Mouse (Mus musculus): Measurements from ENCODE around the gene Sh2d1b2. TPM values are rescaled to one million over a fixed set of nuclear protein-coding genes. Genes with fewer than 3 reads are reported as not detected.
"Not testable (repeated sequence)": the region's sequence is repeated elsewhere in the genome, so short reads cannot be mapped to it uniquely, and the experiment has no call there.

The Sh2d1b2 gene
- not detected in 2 replicates for polyA plus RNA-seq (2015; fragmentation: Nextera tagmentation; extraction: Ambion mirVana)

- H3K36me3 ChIP-seq; H3K9ac ChIP-seq; H3K27me3 ChIP-seq (replicated peaks); H3K9me3 ChIP-seq; H3K4me1 ChIP-seq; H3K27ac ChIP-seq (replicated peaks); H3K4me3 ChIP-seq; H3K4me2 ChIP-seq; ATAC-seq (ENCODE audit: extremely low read depth, insufficient number of reproducible peaks, low FRiP score, low TSS enrichment): not testable (repeated sequence)
- 46% methylated on average over 6 of the region's 6 CpGs for WGBS
Measured at GRCm38 (mm10) chr1:170232688-170233087, at the start of gene Sh2d1b2. TSS of gene Sh2d1b2 (plus strand) at chr1:170232749.

- Histone ChIP-seq H3K27ac (replicated peaks) (no peak overlapping the region), H3K9ac (no peak overlapping the region), H3K4me2 (no peak overlapping the region), H3K9me3 (no peaks in the 10 kb centered on the region), H3K36me3 (no peaks in the 10 kb centered on the region), H3K4me3 (no peak overlapping the region), H3K27me3 (replicated peaks) (no peaks in the 10 kb centered on the region), H3K4me1 (peaks cover 4% of the 10 kb centered on the region; the same call in 1 of the 2 replicates)
- no peak for ATAC-seq (ENCODE audit: extremely low read depth, insufficient number of reproducible peaks, low FRiP score, low TSS enrichment)
- 85% methylated on average over 3 of the region's 3 CpGs for WGBS
Measured at GRCm38 (mm10) chr1:170185137-170185536, 47.4 kb upstream of the Sh2d1b2 start.

- H3K27ac ChIP-seq (replicated peaks), result no peak overlapping the region
- H3K4me3 ChIP-seq, result no peak overlapping the region
- WGBS, result 58% methylated on average over 5 of the region's 5 CpGs
- H3K4me1 ChIP-seq, result peaks cover 9% of the 10 kb centered on the region; the same call in 1 of the 2 replicates
- peaks cover 5% of the 10 kb centered on the region; the same call in 1 of the 2 replicates for H3K36me3 ChIP-seq
- no peak for ATAC-seq (ENCODE audit: extremely low read depth, insufficient number of reproducible peaks, low FRiP score, low TSS enrichment)
- H3K9ac ChIP-seq, result no peak overlapping the region
- no peaks in the 10 kb centered on the region for H3K27me3 ChIP-seq (replicated peaks)
- H3K9me3 ChIP-seq, result no peaks in the 10 kb centered on the region
- H3K4me2 ChIP-seq, result no peak overlapping the region
Measured at GRCm38 (mm10) chr1:170186531-170186930, 46.0 kb upstream of the Sh2d1b2 start.

- Histone ChIP-seq H3K9me3 (no peaks in the 10 kb centered on the region), H3K4me1 (peaks cover 9% of the 10 kb centered on the region; the same call in 1 of the 2 replicates), H3K9ac (no peak overlapping the region), H3K27me3 (replicated peaks) (no peaks in the 10 kb centered on the region), H3K27ac (replicated peaks) (no peak overlapping the region), H3K36me3 (peaks cover 24% of the 10 kb centered on the region), H3K4me3 (no peak overlapping the region), H3K4me2 (no peak overlapping the region)
- ATAC-seq (ENCODE audit: extremely low read depth, insufficient number of reproducible peaks, low FRiP score, low TSS enrichment), result no peak
- 62% methylated on average over 11 of the region's 11 CpGs for WGBS
Measured at GRCm38 (mm10) chr1:170188601-170189000, 43.9 kb upstream of the Sh2d1b2 start.

GRCm38 (mm10) chr1:170190225-170190624 is 42.3 kb upstream of the Sh2d1b2 start:
- Histone ChIP-seq H3K9me3 (no peaks in the 10 kb centered on the region), H3K27ac (replicated peaks) (no peak overlapping the region), H3K4me3 (no peak overlapping the region), H3K4me1 (peaks cover 9% of the 10 kb centered on the region; the same call in 1 of the 2 replicates), H3K9ac (no peak overlapping the region), H3K27me3 (replicated peaks) (no peaks in the 10 kb centered on the region), H3K36me3 (peaks cover 40% of the 10 kb centered on the region), H3K4me2 (no peak overlapping the region)
- ATAC-seq (ENCODE audit: extremely low read depth, insufficient number of reproducible peaks, low FRiP score, low TSS enrichment), result no peak
- WGBS, result 40% methylated on average over 4 of the region's 4 CpGs

GRCm38 (mm10) chr1:170191925-170192324 is 40.6 kb upstream of the Sh2d1b2 start:
- WGBS, result 93% methylated on average over 1 of the region's 1 CpGs
- Histone ChIP-seq H3K4me2 (no peak overlapping the region), H3K27ac (replicated peaks) (no peak overlapping the region), H3K9me3 (no peaks in the 10 kb centered on the region), H3K36me3 (peaks cover 57% of the 10 kb centered on the region), H3K27me3 (replicated peaks) (no peaks in the 10 kb centered on the region), H3K4me3 (no peak overlapping the region), H3K4me1 (peaks cover 9% of the 10 kb centered on the region; the same call in 1 of the 2 replicates), H3K9ac (no peak overlapping the region)
- ATAC-seq (ENCODE audit: extremely low read depth, insufficient number of reproducible peaks, low FRiP score, low TSS enrichment), result no peak

- Histone ChIP-seq H3K9ac (no peak overlapping the region), H3K27me3 (replicated peaks) (no peaks in the 10 kb centered on the region), H3K4me1 (no peaks in the 10 kb centered on the region), H3K4me3 (no peak overlapping the region), H3K4me2 (no peak overlapping the region), H3K36me3 (peaks cover 96% of the 10 kb centered on the region), H3K27ac (replicated peaks) (no peak overlapping the region), H3K9me3 (no peaks in the 10 kb centered on the region)
- no peak for ATAC-seq (ENCODE audit: extremely low read depth, insufficient number of reproducible peaks, low FRiP score, low TSS enrichment)
- 90% methylated on average over 8 of the region's 8 CpGs for WGBS
Measured at GRCm38 (mm10) chr1:170196211-170196610, 36.3 kb upstream of the Sh2d1b2 start.

- H3K4me3 ChIP-seq, result no peak overlapping the region
- H3K27me3 ChIP-seq (replicated peaks), result no peaks in the 10 kb centered on the region
- H3K9me3 ChIP-seq, result no peaks in the 10 kb centered on the region
- H3K9ac ChIP-seq, result no peak overlapping the region
- no peak for ATAC-seq (ENCODE audit: extremely low read depth, insufficient number of reproducible peaks, low FRiP score, low TSS enrichment)
- WGBS, result 69% methylated on average over 3 of the region's 3 CpGs
- peaks cover 87% of the 10 kb centered on the region for H3K36me3 ChIP-seq
- H3K27ac ChIP-seq (replicated peaks), result no peak overlapping the region
- H3K4me2 ChIP-seq, result no peak overlapping the region
- no peaks in the 10 kb centered on the region for H3K4me1 ChIP-seq
Measured at GRCm38 (mm10) chr1:170200379-170200778, 32.2 kb upstream of the Sh2d1b2 start.

GRCm38 (mm10) chr1:170206395-170206794 is 26.2 kb upstream of the Sh2d1b2 start:
- Histone ChIP-seq H3K9ac (no peak overlapping the region), H3K4me1 (no peaks in the 10 kb centered on the region), H3K4me3 (no peak overlapping the region), H3K27me3 (replicated peaks) (no peaks in the 10 kb centered on the region), H3K4me2 (no peak overlapping the region), H3K27ac (replicated peaks) (no peak overlapping the region), H3K36me3 (peaks cover 87% of the 10 kb centered on the region), H3K9me3 (peaks cover 4% of the 10 kb centered on the region; the same call in 1 of the 2 replicates)
- 92% methylated on average over 6 of the region's 6 CpGs for WGBS
- no peak for ATAC-seq (ENCODE audit: extremely low read depth, insufficient number of reproducible peaks, low FRiP score, low TSS enrichment)

GRCm38 (mm10) chr1:170213181-170213879 is 19.2 kb upstream of the Sh2d1b2 start:
- no peaks in the 10 kb centered on the region for H3K9me3 ChIP-seq
- 85% methylated on average over 10 of the region's 10 CpGs for WGBS
- peaks cover 42% of the 10 kb centered on the region for H3K36me3 ChIP-seq
- no peak overlapping the region for H3K9ac ChIP-seq
- H3K4me3 ChIP-seq, result no peak overlapping the region
- H3K27ac ChIP-seq (replicated peaks), result no peak overlapping the region
- ATAC-seq (ENCODE audit: extremely low read depth, insufficient number of reproducible peaks, low FRiP score, low TSS enrichment), result no peak
- H3K4me1 ChIP-seq, result peaks cover 8% of the 10 kb centered on the region
- H3K4me2 ChIP-seq, result peak overlapping the region; percentile 16; the same call in 1 of the 2 replicates
- H3K27me3 ChIP-seq (replicated peaks), result peaks cover 14% of the 10 kb centered on the region

GRCm38 (mm10) chr1:170214383-170214756 is 18.2 kb upstream of the Sh2d1b2 start:
- peak overlapping the region; percentile 97 for H3K9ac ChIP-seq
- H3K27ac ChIP-seq (replicated peaks), result peak overlapping the region; percentile 87

More at GRCm38 (mm10) chr1:170214383-170214756, 18.2 kb upstream of the Sh2d1b2 start:
- peaks cover 32% of the 10 kb centered on the region for H3K36me3 ChIP-seq
- H3K4me1 ChIP-seq, result peaks cover 8% of the 10 kb centered on the region
- H3K27me3 ChIP-seq (replicated peaks), result peaks cover 14% of the 10 kb centered on the region
- 23% methylated on average over 7 of the region's 7 CpGs for WGBS
- peak overlapping the region; percentile 87 for H3K4me2 ChIP-seq
- no peak for ATAC-seq (ENCODE audit: extremely low read depth, insufficient number of reproducible peaks, low FRiP score, low TSS enrichment)
- no peaks in the 10 kb centered on the region for H3K9me3 ChIP-seq
- peak overlapping the region; percentile 77 for H3K4me3 ChIP-seq
